Mouse (Mus musculus) ovary, postnatal 36 days (tissue): ENCODE data around the gene Prpf4.

Source experiments
- DNase-seq: peaks from one replicate; pipeline ENCODE4 v3.0.0; 2022; ENCODE audit warnings: low spot score, mixed read lengths

Prpf4 gene

GRCm38 (mm10) chr4:62437256-62437778 lies 28.7 kb downstream of the Prpf4 start:
- no peak for DNase-seq

- no peak for DNase-seq
Measured at GRCm38 (mm10) chr4:62437871-62438270, 29.3 kb downstream of the Prpf4 start.

GRCm38 (mm10) chr4:62439793-62440192 lies 31.2 kb downstream of the Prpf4 start:
- no peak for DNase-seq

GRCm38 (mm10) chr4:62440544-62440943 lies 31.9 kb downstream of the Prpf4 start:
- DNase-seq: no peak

GRCm38 (mm10) chr4:62440986-62441385 lies 32.4 kb downstream of the Prpf4 start:
- no peak for DNase-seq

GRCm38 (mm10) chr4:62454995-62455394 lies 46.4 kb downstream of the Prpf4 start:
- peak; percentile 29 for DNase-seq

- DNase-seq: no peak
Measured at GRCm38 (mm10) chr4:62459081-62459480, 50.5 kb downstream of the Prpf4 start.

- DNase-seq: no peak
Measured at GRCm38 (mm10) chr4:62460348-62460747, 51.8 kb downstream of the Prpf4 start.

GRCm38 (mm10) chr4:62463124-62463523 lies 54.5 kb downstream of the Prpf4 start:
- no peak for DNase-seq

- no peak for DNase-seq
Measured at GRCm38 (mm10) chr4:62468158-62468557, 59.6 kb downstream of the Prpf4 start.

- peak; percentile 84 for DNase-seq
Measured at GRCm38 (mm10) chr4:62470598-62471051, 62.0 kb downstream of the Prpf4 start, which contains the start of gene Wdr31. TSS of gene Wdr31 (minus strand) at chr4:62470896.

GRCm38 (mm10) chr4:62472071-62472470 lies 63.5 kb downstream of the Prpf4 start:
- no peak for DNase-seq

GRCm38 (mm10) chr4:62475131-62475530 lies 66.5 kb downstream of the Prpf4 start:
- no peak for DNase-seq

- DNase-seq: no peak
Measured at GRCm38 (mm10) chr4:62475793-62476192, 67.2 kb downstream of the Prpf4 start.
